Mouse (Mus musculus) adrenal gland, adult 2 months (tissue): ENCODE data around the gene Pigq. TPM values are rescaled to one million over a fixed set of nuclear protein-coding genes. Genes with fewer than 3 reads are reported as not detected.

Experiments used
- DNase-seq: peaks from one replicate; pipeline ENCODE4 v3.0.0; 2021
- long read RNA-seq: library from polyadenylated mRNA; stranded (forward); transcript quantifications from one replicate; pipeline ENCODE4 v2.0.0, GENCODE M21; 2021
- polyA plus RNA-seq: library from polyadenylated mRNA; depleted of rRNA; stranded (reverse); fragments of >200 nt; gene quantifications from 2 replicates; pipeline ENCODE4 v1.2.3, GENCODE M21; 2012; rRNA removed
- total RNA-seq, 2 experiments: library from RNA; stranded (reverse); gene quantifications; 2 replicates each; pipeline ENCODE4 v1.2.3; 2021

Pigq gene
- total RNA-seq (100 to 1,000 TPM; 105 to 121 TPM), polyA plus RNA-seq (160 and 187 TPM in 2 replicates)
- long read RNA-seq, transcript Pigq-201 (11 exons, 3,173 nt) = major isoform, 63 of 80 reads
- long read RNA-seq, partial matches to known transcripts = 8 of 80 reads
- long read RNA-seq, other reads (novel, unspliced or antisense) = 8 of 80 reads

DNA sequence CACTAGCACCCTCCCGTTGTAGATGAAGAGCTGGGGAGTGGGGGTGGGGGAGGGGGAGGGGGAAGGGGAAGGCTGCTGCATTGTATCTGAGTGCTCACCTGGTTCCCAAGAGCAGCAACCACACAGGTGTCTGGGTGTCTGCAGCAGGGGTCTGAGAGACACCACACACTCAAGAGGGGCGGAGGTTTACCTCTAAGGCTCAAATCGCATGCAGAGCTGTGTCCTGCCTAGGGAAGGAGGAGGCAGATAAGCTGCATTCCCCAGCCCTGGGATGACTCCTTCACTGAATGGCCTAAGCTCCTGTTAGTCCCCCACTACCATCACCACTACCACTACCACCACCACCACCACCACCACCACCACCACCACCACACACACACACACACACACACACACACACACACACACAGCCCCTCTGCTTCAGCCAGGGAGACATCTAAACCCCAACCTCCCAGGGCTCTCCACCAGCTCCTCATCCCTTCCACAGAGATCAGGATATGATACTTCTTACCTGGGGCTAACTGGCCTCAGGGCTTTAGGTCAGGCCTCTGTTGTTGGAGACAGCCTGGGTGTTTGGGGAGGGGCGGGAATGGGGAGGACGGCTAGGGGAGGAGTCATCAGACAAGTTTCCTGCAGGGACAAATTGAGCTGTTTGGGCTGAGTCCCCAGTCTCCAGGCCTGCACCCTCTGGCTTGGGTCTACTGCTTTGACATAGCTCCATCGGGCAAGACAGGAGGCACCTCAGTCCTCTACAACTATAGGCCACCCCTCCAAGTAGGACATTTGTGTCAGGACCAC, at the start of gene Pigq, which contains the start of gene Nhlrc4:
Gene Pigq, minus strand, starts transcription at position 571 of the 798 bp plus-strand sequence.
Gene Nhlrc4, minus strand, starts transcription at position 596 of the 798 bp plus-strand sequence.
- DNase-seq = no peak

- no peak for DNase-seq
Observed at GRCm38 (mm10) chr17:25993489-25993888, 48.8 kb upstream of the Pigq start.

DNA sequence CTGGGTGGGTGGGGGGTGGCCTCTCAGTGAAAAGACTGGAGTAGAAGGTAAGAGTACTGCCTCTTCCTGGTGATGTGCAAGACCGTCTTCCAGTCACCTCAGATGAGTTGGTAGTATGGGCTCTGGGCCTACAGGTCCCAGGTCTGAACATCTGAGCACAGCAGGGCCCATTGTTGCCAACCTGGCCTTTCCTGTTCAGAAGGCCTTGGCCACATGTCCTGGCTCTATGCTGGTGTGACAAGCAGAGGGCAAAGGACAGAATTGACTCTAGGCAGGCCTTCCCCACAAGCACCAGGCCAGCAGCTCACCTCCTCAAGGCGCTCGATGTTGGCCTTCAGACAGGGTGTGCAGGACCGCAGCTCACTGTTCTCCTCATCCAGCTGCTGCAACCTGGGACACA, 47.5 kb upstream of the Pigq start:
- no peak for DNase-seq

GRCm38 (mm10) chr17:25990331-25990730, 45.6 kb upstream of the Pigq start:
- DNase-seq = no peak

GRCm38 (mm10) chr17:25985306-25986294, 40.9 kb upstream of the Pigq start, which contains the start of gene Capn15:
Gene Capn15 (minus strand): TSS chr17:25985796.
- peak; percentile 96 for DNase-seq

GRCm38 (mm10) chr17:25984556-25985305, 40.0 kb upstream of the Pigq start:
- no peak for DNase-seq

DNA sequence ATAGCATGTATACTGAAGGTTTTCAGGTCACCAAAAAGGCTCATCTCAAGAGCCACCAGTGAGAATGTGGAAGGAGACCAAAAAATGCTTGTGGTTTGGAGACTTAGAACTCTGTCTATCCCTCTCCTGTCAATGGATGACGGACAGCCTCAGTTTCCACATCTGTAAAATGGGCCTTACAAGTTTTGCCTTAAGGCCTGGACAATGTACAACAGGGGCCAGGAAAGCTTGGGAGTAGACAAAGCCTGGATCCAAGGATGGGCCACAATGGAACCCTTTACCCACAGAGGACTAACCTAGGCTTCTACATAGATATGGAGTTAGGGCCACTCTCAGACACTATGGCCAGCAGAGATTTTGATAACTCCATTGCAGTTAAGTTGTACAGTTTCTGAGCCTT, 39.3 kb upstream of the Pigq start:
- DNase-seq = no peak

DNA sequence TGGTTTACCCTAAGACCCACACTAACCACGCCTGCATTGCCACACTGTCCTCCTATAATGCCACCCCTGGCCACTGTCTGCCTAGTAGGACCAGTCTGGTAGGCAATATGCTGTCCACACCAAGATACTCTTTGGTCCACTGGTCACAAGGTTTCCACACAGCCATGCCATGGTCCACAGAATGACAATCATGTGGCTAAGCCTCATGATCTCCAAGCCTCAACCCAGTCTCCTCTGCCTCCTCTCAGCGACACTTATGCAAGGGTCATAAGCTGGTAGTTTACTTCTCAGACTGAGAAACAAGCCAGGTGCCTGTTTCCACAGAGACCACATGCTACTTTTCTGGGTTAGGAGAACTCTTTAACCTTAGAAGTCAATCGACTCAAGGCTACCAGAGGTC, 38.2 kb upstream of the Pigq start:
- DNase-seq = no peak

GRCm38 (mm10) chr17:25980854-25981253, 36.1 kb upstream of the Pigq start:
- peak; percentile 24 for DNase-seq

- DNase-seq = no peak
Observed at GRCm38 (mm10) chr17:25979829-25980738, 35.3 kb upstream of the Pigq start.

GRCm38 (mm10) chr17:25970954-25971707, 26.4 kb upstream of the Pigq start:
- DNase-seq = no peak

- DNase-seq = no peak
Observed at GRCm38 (mm10) chr17:25970448-25970847, 25.7 kb upstream of the Pigq start.

DNA sequence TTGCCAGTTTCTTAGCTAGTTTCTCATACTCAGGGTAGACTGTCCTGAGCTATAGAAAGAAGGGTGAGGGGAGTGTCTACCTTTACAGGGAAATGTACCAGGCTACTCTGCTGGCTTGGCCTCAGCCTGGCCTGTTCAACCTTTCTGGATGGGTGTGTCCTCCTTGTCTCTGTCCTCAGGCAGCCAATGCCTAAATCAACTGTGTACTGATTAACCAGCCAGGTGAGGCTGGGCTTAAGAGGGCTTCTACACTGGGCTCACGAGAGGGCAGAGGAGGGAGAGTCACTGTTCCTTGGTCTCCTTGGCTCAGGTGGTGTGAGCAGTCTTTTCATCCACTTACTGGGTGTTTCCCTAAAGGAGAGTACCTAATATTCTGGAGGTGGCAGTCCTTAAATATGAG, 23.4 kb upstream of the Pigq start:
- no peak for DNase-seq

DNA sequence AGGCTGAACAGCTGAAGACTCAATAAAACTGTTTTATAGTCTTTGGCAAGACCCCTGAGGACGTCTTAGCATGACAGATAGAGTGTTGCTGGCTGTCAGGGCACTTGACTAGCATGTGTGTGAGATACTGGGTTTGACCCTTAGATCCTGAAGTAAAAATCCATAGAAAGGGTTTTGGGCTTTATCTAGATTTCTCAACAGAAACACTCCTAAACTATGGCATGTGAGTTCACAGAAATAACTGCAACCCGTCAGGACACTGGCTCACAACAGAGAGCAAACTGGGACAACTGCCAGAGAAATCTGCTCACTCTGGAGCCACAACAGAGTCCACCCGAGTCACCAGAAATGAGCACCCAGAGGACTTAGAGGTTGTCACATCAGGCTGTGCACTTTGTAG, 22.9 kb upstream of the Pigq start:
- DNase-seq = no peak

DNA sequence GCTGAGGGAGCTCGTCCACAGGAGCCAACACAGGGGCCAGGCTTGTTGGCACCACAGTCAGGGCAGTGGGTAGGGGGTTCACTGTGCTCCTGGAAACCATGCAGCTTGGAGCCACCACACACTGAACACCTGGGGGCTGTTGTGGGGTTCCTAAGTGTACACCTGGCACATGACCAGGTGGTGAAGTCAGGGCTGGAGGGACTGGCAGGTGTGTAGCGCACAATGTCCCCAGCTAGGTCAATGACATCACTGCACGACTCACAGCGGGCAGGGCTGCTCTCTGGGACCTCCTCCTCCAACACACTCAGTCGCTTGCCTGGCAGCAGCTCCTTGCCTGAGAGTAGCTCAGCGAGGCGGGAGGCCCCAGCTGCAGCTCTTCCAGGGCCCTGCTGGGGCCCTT, 19.5 kb upstream of the Pigq start:
- DNase-seq = no peak

GRCm38 (mm10) chr17:25962413-25962905, 17.7 kb upstream of the Pigq start:
- DNase-seq = no peak

DNA sequence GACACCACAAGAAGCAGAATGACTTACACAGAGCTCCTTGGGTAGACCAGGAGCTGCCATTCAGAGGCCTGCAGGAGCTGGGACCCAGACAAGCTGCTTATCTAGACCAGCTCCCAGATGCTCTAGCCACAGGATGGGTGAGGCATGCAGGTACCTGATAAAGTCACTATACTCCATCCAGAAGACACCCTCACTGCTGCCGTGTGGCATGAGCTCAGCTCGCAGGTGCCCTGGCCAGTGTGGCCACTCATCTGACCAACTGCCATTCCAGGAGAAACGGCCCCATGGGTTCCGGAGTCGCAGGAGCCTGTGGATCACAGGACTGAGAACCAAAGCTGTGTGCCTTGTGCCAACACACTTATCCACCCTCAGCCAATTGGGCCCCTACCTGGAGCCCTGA, 16.8 kb upstream of the Pigq start:
- no peak for DNase-seq

GRCm38 (mm10) chr17:25959630-25960467, 15.1 kb upstream of the Pigq start:
- DNase-seq = no peak
